Comparison of ENCODE assay signal across 21 mouse cellular contexts in genomic region chr11:107651391-107651790, GRCm38 (mm10).
A peak's percentile ranks its signal among the peaks of the same experiment; 100 is the strongest.
DNase-seq lines count a peak whose midpoint lies in the region; ATAC-seq and TF ChIP-seq lines count a peak whose summit lies in the region.
"Had no signal": no experiment of that assay in that cellular context is flagged by ENCODE, and none has a peak within 500 bp of the region (broad histone marks: within the 10 kb centered on the region; RNA-seq: fewer than 3 reads in every experiment).

No protein-coding gene starts in this region.

- H3K36me3 ChIP-seq in forebrain, embryonic 15.5 days: peaks cover 26% of the 10 kb centered on the region
- H3K36me3 ChIP-seq in forebrain, embryonic 11.5 days (ENCODE audit: control insufficient read depth, insufficient read depth, low read length): no peaks in the 10 kb centered on the region; the same call in 1 of the 2 replicates
- peaks cover 27% of the 10 kb centered on the region for H3K36me3 ChIP-seq in kidney, postnatal 0 days (ENCODE audit: insufficient read depth, low read length)
- peaks cover 47% of the 10 kb centered on the region for H3K36me3 ChIP-seq in midbrain, embryonic 12.5 days
- H3K36me3 ChIP-seq in midbrain, embryonic 15.5 days (replicated peaks): peaks cover 6% of the 10 kb centered on the region; the same call in 1 of the 2 replicates
- H3K36me3 ChIP-seq in neural tube, embryonic 15.5 days: peaks cover 35% of the 10 kb centered on the region

- DNase-seq in forebrain, embryonic 11.5 days (ENCODE audit: low spot score): no peak
- DNase-seq in kidney, postnatal 0 days (ENCODE audit: low spot score): peak; percentile 52
- no peak for DNase-seq in kidney, postnatal 36 days
- no peak for DNase-seq in Muller cell, postnatal 12 days (ENCODE audit: inconsistent ontology term)
- DNase-seq: adrenal gland, postnatal 10 days; cerebellum, adult 18-20 months; cerebellum, postnatal 36 days; heart, postnatal 36 days; kidney, postnatal 25 days; lung, postnatal 4 days; retina, postnatal 1 day; right cerebral cortex, postnatal 4 days; thymus, adult 2 months had no signal

- H3K27me3 ChIP-seq in forebrain, embryonic 15.5 days: no peaks in the 10 kb centered on the region
- no peaks in the 10 kb centered on the region for H3K27me3 ChIP-seq in forebrain, embryonic 11.5 days (ENCODE audit: control insufficient read depth, insufficient read depth, low read length)
- no peaks in the 10 kb centered on the region for H3K27me3 ChIP-seq in kidney, postnatal 0 days (ENCODE audit: insufficient read depth, low read length)
- H3K27me3 ChIP-seq in midbrain, embryonic 12.5 days: no peaks in the 10 kb centered on the region
- H3K27me3 ChIP-seq in midbrain, embryonic 15.5 days (replicated peaks): no peaks in the 10 kb centered on the region
- H3K27me3 ChIP-seq in neural tube, embryonic 15.5 days (replicated peaks): no peaks in the 10 kb centered on the region
- H3K27me3 ChIP-seq: heart, embryonic 13.5 days had no signal

- no peak for ATAC-seq in forebrain, embryonic 15.5 days (replicated peaks)
- no peak for ATAC-seq in forebrain, embryonic 11.5 days (replicated peaks; ENCODE audit: low FRiP score)
- ATAC-seq in kidney, postnatal 0 days (replicated peaks; ENCODE audit: low FRiP score, low read depth): no peak
- ATAC-seq in midbrain, embryonic 12.5 days (ENCODE audit: low FRiP score, low read depth): no peak
- ATAC-seq in midbrain, embryonic 15.5 days (replicated peaks): no peak
- no peak for ATAC-seq in neural tube, embryonic 15.5 days (ENCODE audit: low FRiP score)

- 59% methylated on average over 7 of the region's 7 CpGs for WGBS in forebrain, embryonic 15.5 days
- 93% methylated on average over 7 of the region's 7 CpGs for WGBS in forebrain, embryonic 11.5 days
- 43% methylated on average over 7 of the region's 7 CpGs for WGBS in kidney, postnatal 0 days
- 83% methylated on average over 7 of the region's 7 CpGs for WGBS in midbrain, embryonic 12.5 days
- 64% methylated on average over 7 of the region's 7 CpGs for WGBS in midbrain, embryonic 15.5 days
- 57% methylated on average over 7 of the region's 7 CpGs for WGBS in neural tube, embryonic 15.5 days

- no peak overlapping the region for H3K4me2 ChIP-seq in forebrain, embryonic 15.5 days (replicated peaks)
- H3K4me2 ChIP-seq in forebrain, embryonic 11.5 days (ENCODE audit: low read depth, low read length, severe bottlenecking): no peak overlapping the region
- no peak overlapping the region for H3K4me2 ChIP-seq in kidney, postnatal 0 days (ENCODE audit: low read length)
- H3K4me2 ChIP-seq in midbrain, embryonic 12.5 days (replicated peaks): no peak overlapping the region
- H3K4me2 ChIP-seq in midbrain, embryonic 15.5 days: no peak overlapping the region
- H3K4me2 ChIP-seq in neural tube, embryonic 15.5 days: no peak overlapping the region
- H3K4me2 ChIP-seq: heart, embryonic 13.5 days; liver, embryonic 11.5 days had no signal

- H3K4me3 ChIP-seq in forebrain, embryonic 15.5 days: no peak overlapping the region
- H3K4me3 ChIP-seq in forebrain, embryonic 11.5 days (ENCODE audit: low read depth, low read length): no peak overlapping the region
- no peak overlapping the region for H3K4me3 ChIP-seq in kidney, postnatal 0 days (replicated peaks; ENCODE audit: low read depth, low read length)
- H3K4me3 ChIP-seq in midbrain, embryonic 12.5 days: no peak overlapping the region
- H3K4me3 ChIP-seq in midbrain, embryonic 15.5 days: no peak overlapping the region
- H3K4me3 ChIP-seq in neural tube, embryonic 15.5 days (replicated peaks): no peak overlapping the region
- H3K4me3 ChIP-seq: erythroblast, embryonic 14.5 days; heart, embryonic 13.5 days; midbrain, embryonic 10.5 days had no signal

- no peaks in the 10 kb centered on the region for H3K9me3 ChIP-seq in forebrain, embryonic 15.5 days
- H3K9me3 ChIP-seq in forebrain, embryonic 11.5 days (ENCODE audit: control insufficient read depth, low read length): no peaks in the 10 kb centered on the region
- H3K9me3 ChIP-seq in kidney, postnatal 0 days (replicated peaks; ENCODE audit: low read length): no peaks in the 10 kb centered on the region
- H3K9me3 ChIP-seq in midbrain, embryonic 12.5 days: no peaks in the 10 kb centered on the region
- H3K9me3 ChIP-seq in midbrain, embryonic 15.5 days: no peaks in the 10 kb centered on the region
- H3K9me3 ChIP-seq in neural tube, embryonic 15.5 days (replicated peaks): no peaks in the 10 kb centered on the region
- H3K9me3 ChIP-seq: heart, embryonic 13.5 days; midbrain, embryonic 10.5 days had no signal

- no peak for TF ChIP-seq CTCF in kidney, postnatal 0 days (IDR thresholded peaks at IDR 0.05; ENCODE audit: low read depth)

- peaks cover 13% of the 10 kb centered on the region for H3K4me1 ChIP-seq in forebrain, embryonic 15.5 days
- H3K4me1 ChIP-seq in forebrain, embryonic 11.5 days (replicated peaks; ENCODE audit: control insufficient read depth, insufficient read depth, low read length): no peaks in the 10 kb centered on the region
- no peaks in the 10 kb centered on the region for H3K4me1 ChIP-seq in kidney, postnatal 0 days (replicated peaks; ENCODE audit: insufficient read depth, low read length)
- no peaks in the 10 kb centered on the region for H3K4me1 ChIP-seq in midbrain, embryonic 12.5 days
- H3K4me1 ChIP-seq in midbrain, embryonic 15.5 days: peaks cover 6% of the 10 kb centered on the region; the same call in 1 of the 2 replicates
- peaks cover 21% of the 10 kb centered on the region for H3K4me1 ChIP-seq in neural tube, embryonic 15.5 days
- H3K4me1 ChIP-seq: midbrain, embryonic 10.5 days had no signal

- no peak overlapping the region for H3K9ac ChIP-seq in forebrain, embryonic 15.5 days (replicated peaks)
- no peak overlapping the region for H3K9ac ChIP-seq in forebrain, embryonic 11.5 days (ENCODE audit: low read length)
- H3K9ac ChIP-seq in kidney, postnatal 0 days (ENCODE audit: low read depth, low read length): no peak overlapping the region
- H3K9ac ChIP-seq in midbrain, embryonic 12.5 days (replicated peaks): no peak overlapping the region
- H3K9ac ChIP-seq in midbrain, embryonic 15.5 days: no peak overlapping the region
- H3K9ac ChIP-seq in neural tube, embryonic 15.5 days (replicated peaks): no peak overlapping the region
- H3K9ac ChIP-seq: heart, embryonic 13.5 days had no signal

- H3K27ac ChIP-seq in forebrain, embryonic 15.5 days (replicated peaks): 0 out of 2 replicates have a peak overlapping the region, but pooled peaks have one; percentile 19
- H3K27ac ChIP-seq in forebrain, embryonic 11.5 days (ENCODE audit: low read depth, low read length): no peak overlapping the region
- peak overlapping the region; percentile 8; the same call in 1 of the 2 replicates for H3K27ac ChIP-seq in kidney, postnatal 0 days
- 0 out of 2 replicates have a peak overlapping the region, but pooled peaks have one; percentile 30 for H3K27ac ChIP-seq in midbrain, embryonic 12.5 days (replicated peaks)
- no peak overlapping the region for H3K27ac ChIP-seq in midbrain, embryonic 15.5 days
- H3K27ac ChIP-seq in neural tube, embryonic 15.5 days (replicated peaks): peak overlapping the region; percentile 10; the same call in 1 of the 2 replicates
- H3K27ac ChIP-seq: heart, embryonic 13.5 days; midbrain, embryonic 10.5 days had no signal

Comparison
In these comparisons a context has a peak if more than half of its experiments do, and no peak if none do; other contexts are left out.
1. H3K27ac ChIP-seq: peak in forebrain, embryonic 15.5 days (single experiment), kidney, postnatal 0 days (single experiment), midbrain, embryonic 12.5 days (single experiment) and neural tube, embryonic 15.5 days (single experiment); none in forebrain, embryonic 11.5 days (single experiment) and midbrain, embryonic 15.5 days (single experiment).